ENCODE assay signal across 8 mouse cellular contexts in genomic region chr6:17305954-17306601, GRCm38 (mm10). TPM values are rescaled to one million over a fixed set of nuclear protein-coding genes. Genes with fewer than 3 reads are reported as not detected.
DNase-seq lines count a peak whose midpoint lies in the region; ATAC-seq and TF ChIP-seq lines count a peak whose summit lies in the region.

Gene Cav1, plus strand, starts transcription at chr6:17306335.

- no peak for TF ChIP-seq EP300 in CH12.LX (IDR thresholded peaks at IDR 0.05; ENCODE audit: low read length)
- no peak for TF ChIP-seq EP300 in liver, embryonic 14.5 days (IDR thresholded peaks at IDR 0.05; ENCODE audit: low read depth)

- no peak within 1 kb of the TSS for H3K9ac ChIP-seq in CH12.LX (ENCODE audit: insufficient read depth, low read depth)
- H3K9ac ChIP-seq in forebrain, embryonic 16.5 days (replicated peaks; ENCODE audit: low read depth, low read length), result peak within 1 kb of the TSS; percentile 64
- no peak within 1 kb of the TSS for H3K9ac ChIP-seq in liver, embryonic 14.5 days (replicated peaks)
- H3K9ac ChIP-seq in neural tube, embryonic 11.5 days (ENCODE audit: low read length), result peak within 1 kb of the TSS; percentile 32; the same call in 1 of the 2 replicates

- peak; percentile 91 for ATAC-seq in forebrain, embryonic 16.5 days
- no peak for ATAC-seq in liver, embryonic 14.5 days (ENCODE audit: insufficient read depth)
- peak; percentile 81 for ATAC-seq in neural tube, embryonic 11.5 days (ENCODE audit: insufficient read depth, low FRiP score, low TSS enrichment)

- no peak for TF ChIP-seq CTCF in CH12.LX (conservative IDR thresholded peaks at IDR 0.05 in 1 of 2, IDR thresholded peaks at IDR 0.05 in 1 of 2; ENCODE audit: low read depth in 2 of 2, low read length in 2 of 2)
- TF ChIP-seq CTCF in liver, embryonic 14.5 days (IDR thresholded peaks at IDR 0.05; ENCODE audit: low read depth), result no peak

- H3K27ac ChIP-seq in CH12.LX (ENCODE audit: insufficient read depth, low read depth), result no peak within 1 kb of the TSS
- peak within 1 kb of the TSS; percentile 53 for H3K27ac ChIP-seq in forebrain, embryonic 16.5 days (ENCODE audit: low read length)
- H3K27ac ChIP-seq in liver, embryonic 14.5 days, result no peak within 1 kb of the TSS
- no peak within 1 kb of the TSS for H3K27ac ChIP-seq in neural tube, embryonic 11.5 days (ENCODE audit: low read depth, low read length)

- in situ Hi-C loops in CH12.LX (cut with MboI; ENCODE audit: low pct_ligation_motif_present, low pct_unique_long_range_greater_than_20kb, low sequenced_read_pairs), result no loop called here

- H3K79me2 ChIP-seq in CH12.LX (replicated peaks; ENCODE audit: control insufficient read depth, extremely low read depth, insufficient read depth, poor library complexity, severe bottlenecking), result no peaks in the 10 kb centered on the region

- WGBS in forebrain, embryonic 16.5 days, result under 1% methylated on average over 26 of the region's 26 CpGs
- 2% methylated on average over 26 of the region's 26 CpGs for WGBS in large intestine, adult 2 months
- WGBS in liver, embryonic 14.5 days (ENCODE audit: insufficient replicate concordance), result 2% methylated on average over 26 of the region's 26 CpGs
- WGBS in neural tube, embryonic 11.5 days, result under 1% methylated on average over 26 of the region's 26 CpGs

- no peak for TF ChIP-seq RAD21 in CH12.LX (IDR thresholded peaks at IDR 0.05; ENCODE audit: low read depth, low read length)

- H3K4me2 ChIP-seq in CH12.LX (ENCODE audit: insufficient read depth, low read depth, poor library complexity, severe bottlenecking), result peak within 1 kb of the TSS; percentile 4; the same call in 1 of the 2 replicates
- peak within 1 kb of the TSS; percentile 96 for H3K4me2 ChIP-seq in forebrain, embryonic 16.5 days (ENCODE audit: low read length)
- peak within 1 kb of the TSS; percentile 57 for H3K4me2 ChIP-seq in liver, embryonic 14.5 days (ENCODE audit: low read depth)
- H3K4me2 ChIP-seq in neural tube, embryonic 11.5 days (ENCODE audit: low read depth), result peak within 1 kb of the TSS; percentile 54

- no peak for DNase-seq in CH12.LX (ENCODE audit: extremely low read depth)
- peak; percentile 6 for DNase-seq in cerebellum, adult 11-12 months
- peak; percentile 81 to 82 for DNase-seq in heart, postnatal 10 days
- DNase-seq in large intestine, adult 2 months (ENCODE audit: low read depth, low spot score), result no peak
- DNase-seq in liver, embryonic 14.5 days (ENCODE audit: low read depth in 3 of 3, low spot score in 3 of 3), result no peak
- DNase-seq in neural tube, embryonic 11.5 days (ENCODE audit: low spot score), result peak; percentile 75
- DNase-seq in urinary bladder, postnatal 14 days (ENCODE audit: low spot score), result peak; percentile 84

- H3K36me3 ChIP-seq in CH12.LX (replicated peaks in 1 of 2; ENCODE audit: control insufficient read depth in 1 of 2, insufficient read depth in 1 of 2, low read length in 1 of 2), result no peaks in the 10 kb centered on the region
- no peaks in the 10 kb centered on the region for H3K36me3 ChIP-seq in forebrain, embryonic 16.5 days (ENCODE audit: control insufficient read depth, insufficient read depth)
- H3K36me3 ChIP-seq in liver, embryonic 14.5 days (replicated peaks; ENCODE audit: control insufficient read depth, insufficient read depth, low read depth), result no peaks in the 10 kb centered on the region
- H3K36me3 ChIP-seq in neural tube, embryonic 11.5 days (ENCODE audit: control insufficient read depth, insufficient read depth, low read length), result no peaks in the 10 kb centered on the region

- H3K9me3 ChIP-seq in CH12.LX (replicated peaks; ENCODE audit: low read length), result no peaks in the 10 kb centered on the region
- H3K9me3 ChIP-seq in forebrain, embryonic 16.5 days (ENCODE audit: control insufficient read depth, low read length), result no peaks in the 10 kb centered on the region
- H3K9me3 ChIP-seq in liver, embryonic 14.5 days (ENCODE audit: control insufficient read depth, low read length), result no peaks in the 10 kb centered on the region
- H3K9me3 ChIP-seq in neural tube, embryonic 11.5 days (ENCODE audit: control insufficient read depth, low read length), result no peaks in the 10 kb centered on the region; the same call in 1 of the 2 replicates

- no peaks in the 10 kb centered on the region for H3K27me3 ChIP-seq in CH12.LX (replicated peaks)
- 0 out of 2 replicates have a peak, but pooled peaks cover 4% of the 10 kb centered on the region for H3K27me3 ChIP-seq in forebrain, embryonic 16.5 days (replicated peaks; ENCODE audit: control insufficient read depth, insufficient read depth, low read length)
- peaks cover 24% of the 10 kb centered on the region for H3K27me3 ChIP-seq in liver, embryonic 14.5 days (ENCODE audit: control insufficient read depth, insufficient read depth, low read length)
- peaks cover 4% of the 10 kb centered on the region; the same call in 1 of the 2 replicates for H3K27me3 ChIP-seq in neural tube, embryonic 11.5 days (ENCODE audit: control insufficient read depth, insufficient read depth, low read length)

- TF ChIP-seq POLR2A in CH12.LX (IDR thresholded peaks at IDR 0.05; ENCODE audit: low read depth, low read length), result no peak

- dilution Hi-C loops in CH12.LX (cut with MboI; ENCODE audit: extremely low pct_ligation_motif_present, extremely low pct_unique_long_range_greater_than_20kb, low sequenced_read_pairs), result no loop called here

- intact Hi-C loops in heart, postnatal 10 days (cut with DNase I), result loop anchor here (1.0 to 2.0 kb wide), 3 partner anchors 25 to 135 kb away; partner anchors contain the start of gene Cav2

- H3K4me3 ChIP-seq in CH12.LX (replicated peaks in 1 of 3; ENCODE audit: low read depth in 2 of 3, low read length in 2 of 3, poor library complexity in 1 of 3), result no peak within 1 kb of the TSS
- H3K4me3 ChIP-seq in forebrain, embryonic 16.5 days (replicated peaks; ENCODE audit: low read length), result peak within 1 kb of the TSS; percentile 56
- H3K4me3 ChIP-seq in liver, embryonic 14.5 days (ENCODE audit: insufficient read depth in 1 of 2, low read depth in 2 of 2, low read length in 2 of 2), result peak within 1 kb of the TSS; percentile 9 to 33; a peak in 3 of 4 replicates
- H3K4me3 ChIP-seq in neural tube, embryonic 11.5 days (ENCODE audit: low read depth, low read length), result peak within 1 kb of the TSS; percentile 32

- H3K4me1 ChIP-seq in CH12.LX (ENCODE audit: control insufficient read depth in 1 of 2, insufficient read depth in 2 of 2), result peaks cover 3 to 13% of the 10 kb centered on the region in 2 experiments; a peak in 3 of 4 replicates
- H3K4me1 ChIP-seq in forebrain, embryonic 16.5 days (replicated peaks; ENCODE audit: control insufficient read depth, insufficient read depth, low read length), result peaks cover 20% of the 10 kb centered on the region
- H3K4me1 ChIP-seq in liver, embryonic 14.5 days (replicated peaks; ENCODE audit: control insufficient read depth in 2 of 2, insufficient read depth in 2 of 2, low read length in 1 of 2), result peaks cover 0 to 8% of the 10 kb centered on the region in 2 experiments; a peak in 2 of 4 replicates
- 0 out of 2 replicates have a peak, but pooled peaks cover 3% of the 10 kb centered on the region for H3K4me1 ChIP-seq in neural tube, embryonic 11.5 days (ENCODE audit: control insufficient read depth, insufficient read depth, low read length)

TF ChIP-seq in CH12.LX, 34 proteins besides CTCF, POLR2A, EP300 and RAD21:
- no peak for TF ChIP-seq UBTF (IDR thresholded peaks at IDR 0.05; ENCODE audit: low read depth, low read length)
- TF ChIP-seq ETS1 (conservative IDR thresholded peaks at IDR 0.05; ENCODE audit: low read depth, low read length), result no peak
- no peak for TF ChIP-seq MAZ (IDR thresholded peaks at IDR 0.05; ENCODE audit: low read depth, low read length)
- no peak for TF ChIP-seq POLR2AphosphoS2 (IDR thresholded peaks at IDR 0.05; ENCODE audit: low read depth, low read length)
- TF ChIP-seq PAX5 (IDR thresholded peaks at IDR 0.05; ENCODE audit: low read length), result no peak
- TF ChIP-seq RCOR1 (conservative IDR thresholded peaks at IDR 0.05; ENCODE audit: low read depth, low read length), result no peak
- TF ChIP-seq TBP (conservative IDR thresholded peaks at IDR 0.05; ENCODE audit: low read depth, low read length), result no peak
- no peak for TF ChIP-seq GABPA (IDR thresholded peaks at IDR 0.05; ENCODE audit: insufficient replicate concordance, low read depth, low read length)
- TF ChIP-seq USF2 (conservative IDR thresholded peaks at IDR 0.05; ENCODE audit: low read depth, low read length), result no peak
- no peak for TF ChIP-seq MAFK (IDR thresholded peaks at IDR 0.05; ENCODE audit: insufficient replicate concordance, low read length)

RNA-seq across cellular contexts. Expression of gene Cav1, which starts in this region (rescaled TPM):
- total RNA-seq in CH12.LX (2012; rRNA removed) (not detected in 2 replicates), CH12.LX (2014; rRNA removed) (not detected in 2 replicates)
- polyA plus RNA-seq in CH12.LX (2012; ENCODE audit: insufficient read length, low read depth), result not detected in 2 replicates
- polyA plus RNA-seq in forebrain, embryonic 16.5 days (2015; fragmentation: Nextera tagmentation; extraction: Ambion mirVana), result 34.9 and 50.3 TPM in 2 replicates
- total RNA-seq in heart, postnatal 10 days (2021), result 100 to 1,000 TPM; 562 to 563 TPM
- polyA plus RNA-seq in large intestine, adult 2 months (2012; rRNA removed), result 118 and 147 TPM in 2 replicates
- 0.84 and 1.8 TPM in 2 replicates for polyA plus RNA-seq in liver, embryonic 14.5 days (2012; rRNA removed)
- polyA plus RNA-seq in liver, embryonic 14.5 days (2014; fragmentation: Nextera tagmentation; extraction: Ambion mirVana), result 3.5 TPM in 2 replicates
- polyA plus RNA-seq in neural tube, embryonic 11.5 days (2014; fragmentation: Nextera tagmentation; extraction: Ambion mirVana), result 16.5 and 19.9 TPM in 2 replicates

Comparison
In these comparisons a context has a peak if more than half of its experiments do, and no peak if none do; other contexts are left out.
1. RNA of gene Cav1 (total RNA-seq): 562 to 563 TPM in heart, postnatal 10 days; not detected in CH12.LX; every median in the first group is over 100 times any median in the second.
2. DNase-seq: peak in cerebellum, adult 11-12 months (single experiment), heart, postnatal 10 days (2 of 2), neural tube, embryonic 11.5 days (single experiment) and urinary bladder, postnatal 14 days (single experiment); none in CH12.LX (single experiment), large intestine, adult 2 months (single experiment) and liver, embryonic 14.5 days (0 of 3).
3. H3K4me2 ChIP-seq: peak in every context shown above with its lines; median percentile 96 in forebrain, embryonic 16.5 days; 57 in liver, embryonic 14.5 days; 54 in neural tube, embryonic 11.5 days; 4 in CH12.LX.
4. H3K4me3 ChIP-seq: peak in forebrain, embryonic 16.5 days (single experiment), liver, embryonic 14.5 days (2 of 2) and neural tube, embryonic 11.5 days (single experiment); none in CH12.LX (0 of 3).
5. H3K9ac ChIP-seq: peak in forebrain, embryonic 16.5 days (single experiment) and neural tube, embryonic 11.5 days (single experiment); none in CH12.LX (single experiment) and liver, embryonic 14.5 days (single experiment).